Mouse (Mus musculus): Measurements from ENCODE around the gene Ttc25.

DNA sequence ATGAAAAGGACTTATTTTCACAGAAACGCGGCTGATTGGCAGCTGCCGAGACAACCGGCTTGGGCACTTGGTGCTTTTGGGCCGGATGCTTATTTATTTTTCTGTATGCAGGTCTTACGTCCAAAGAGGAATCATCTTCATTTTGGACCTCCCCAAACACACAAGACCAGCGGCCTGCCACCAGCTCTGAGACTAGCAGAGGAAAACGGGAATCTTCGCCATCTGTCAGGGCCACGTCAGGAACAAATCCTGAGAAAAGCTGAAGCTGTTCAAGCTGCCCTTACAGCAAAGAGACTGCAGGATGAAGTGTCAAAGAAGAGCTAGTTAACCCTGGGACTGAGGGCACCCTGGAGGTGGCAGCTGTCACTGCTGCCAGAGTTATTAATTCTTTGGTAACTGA lies 60.0 kb downstream of the Ttc25 start:
- no peak for TF ChIP-seq CTCF (IDR thresholded peaks at IDR 0.05; ENCODE audit: extremely low read depth, insufficient read depth, low read length)
- no peak for TF ChIP-seq POLR2A (IDR thresholded peaks at IDR 0.05; ENCODE audit: extremely low read depth, insufficient read depth, low read length)
